18 mouse cellular contexts compared by ENCODE assay signal in genomic region chr7:28540526-28540925, GRCm38 (mm10). TPM values are rescaled to one million over a fixed set of nuclear protein-coding genes. Genes with fewer than 3 reads are reported as not detected.
"Had no signal": no experiment of that assay in that cellular context is flagged by ENCODE, and none has a peak within 500 bp of the region (broad histone marks: within the 10 kb centered on the region; RNA-seq: fewer than 3 reads in every experiment).

TSS of gene Sycn (plus strand) at chr7:28540885.

- ATAC-seq: hindbrain, embryonic 16.5 days; inflammation-experienced regulatory T-cells, adult 6 months; liver, embryonic 12.5 days had no signal

- H3K4me2 ChIP-seq: limb, embryonic 15.5 days; liver, embryonic 12.5 days; lung, embryonic 14.5 days; neural tube, embryonic 15.5 days had no signal

- H3K9me3 ChIP-seq: limb, embryonic 15.5 days; liver, embryonic 12.5 days; neural tube, embryonic 15.5 days had no signal

- DNase-seq: kidney, adult 9 months; kidney, postnatal 4 days; lung, embryonic 14.5 days; midbrain, embryonic 14.5 days had no signal

- H3K9ac ChIP-seq: limb, embryonic 15.5 days; liver, embryonic 12.5 days; lung, embryonic 14.5 days; neural tube, embryonic 15.5 days had no signal

- H3K4me3 ChIP-seq: left cerebral cortex, adult 2 months; limb, embryonic 15.5 days; liver, embryonic 12.5 days; midbrain, embryonic 10.5 days; myocyte; neural tube, embryonic 15.5 days had no signal

- H3K36me3 ChIP-seq: limb, embryonic 15.5 days; liver, embryonic 12.5 days; midbrain, embryonic 10.5 days; neural tube, embryonic 15.5 days had no signal

- H3K27ac ChIP-seq: kidney, postnatal 0 days; left cerebral cortex, adult 2 months; limb, embryonic 15.5 days; liver, embryonic 12.5 days; midbrain, embryonic 10.5 days; neural tube, embryonic 15.5 days had no signal

RNA-seq across cellular contexts. Expression of gene Sycn, which starts in this region (rescaled TPM):
- total RNA-seq: layer of hippocampus, adult 8-10 months; layer of hippocampus, postnatal 25 days; left cerebral cortex, adult 2 months; left cerebral cortex, postnatal 14 days had no signal
- polyA plus RNA-seq: hindbrain, embryonic 16.5 days; inflammation-experienced regulatory T-cells, adult 6 months; limb, embryonic 11.5 days; limb, embryonic 15.5 days; liver, embryonic 12.5 days; lung, embryonic 14.5 days; midbrain, embryonic 10.5 days; midbrain, embryonic 14.5 days; myocyte; neural tube, embryonic 11.5 days; neural tube, embryonic 15.5 days had no signal
